Mouse (Mus musculus) ES-E14 (cell line): ENCODE results near the gene Hils1.

Experiments
- CHD2 ChIP-seq: IDR thresholded peaks from 2 replicates; pipeline ENCODE4 v1.6.1; 2014; ENCODE audit warnings: mild to moderate bottlenecking, low read depth, low read length, inconsistent platforms
- HCFC1 ChIP-seq: IDR thresholded peaks from 2 replicates; pipeline ENCODE4 v1.6.1; 2012; ENCODE audit warnings: low read length, inconsistent platforms, borderline replicate concordance; ENCODE audit not compliant: insufficient read depth
- MAFK ChIP-seq: IDR thresholded peaks from 2 replicates; pipeline ENCODE4 v1.6.1; 2014; ENCODE audit warnings: mild to moderate bottlenecking, low read depth, low read length, inconsistent platforms; ENCODE audit not compliant: insufficient read depth
- ZC3H11A ChIP-seq: IDR thresholded peaks from 2 replicates; pipeline ENCODE4 v1.6.1; 2012; ENCODE audit warnings: low read depth, mild to moderate bottlenecking, inconsistent platforms, low read length, borderline replicate concordance
- ZNF384 ChIP-seq: IDR thresholded peaks from 2 replicates; pipeline ENCODE4 v1.6.1; 2012; ENCODE audit warnings: low read depth, low read length, inconsistent platforms

- no peak for TF ChIP-seq ZNF384
- TF ChIP-seq ZC3H11A: no peak
- no peak for TF ChIP-seq HCFC1
- TF ChIP-seq CHD2: no peak
- TF ChIP-seq MAFK: no peak
Measured at GRCm38 (mm10) chr11:94930151-94930550, 37.2 kb upstream of the Hils1 start.
